Mouse (Mus musculus): ENCODE results near the gene Ubr2. TPM values are rescaled to one million over a fixed set of nuclear protein-coding genes. Genes with fewer than 3 reads are reported as not detected.

The Ubr2 gene
- polyA plus RNA-seq, 1 experiment from 2014 or later, result 15.8 TPM

- Histone ChIP-seq H3K4me1 (no peaks in the 10 kb centered on the region), H3K4me3 (replicated peaks) (no peak overlapping the region), H3K4me2 (no peak overlapping the region), H3K36me3 (no peaks in the 10 kb centered on the region), H3K9ac (no peak overlapping the region), H3K27ac (no peak overlapping the region), H3K9me3 (no peaks in the 10 kb centered on the region), H3K27me3 (replicated peaks) (no peaks in the 10 kb centered on the region)
- no peak for ATAC-seq (ENCODE audit: insufficient read depth, low FRiP score, low read depth)
- 76% methylated on average over 1 of the region's 1 CpGs for WGBS
Measured at GRCm38 (mm10) chr17:47024805-47025204, 14.4 kb upstream of the Ubr2 start.

DNA sequence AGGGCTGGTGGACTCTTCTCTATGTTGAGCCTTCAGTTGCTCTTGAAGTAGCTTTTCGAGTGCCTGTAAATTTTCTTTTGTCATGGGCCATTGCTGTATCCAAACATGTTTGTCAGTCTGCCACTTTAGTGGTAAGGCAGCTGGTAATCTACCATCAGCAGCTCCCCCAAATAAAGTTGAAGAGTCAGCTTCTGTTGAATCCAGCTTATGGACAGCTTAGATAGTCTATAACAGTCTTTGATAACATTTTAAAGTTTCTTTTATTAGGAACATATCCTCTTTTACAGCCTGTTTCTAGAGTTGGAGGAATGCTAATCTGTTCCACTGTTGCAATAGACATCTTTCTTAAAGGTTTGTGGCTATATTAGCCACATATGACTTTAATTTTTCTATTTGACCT lies 13.0 kb upstream of the Ubr2 start:
- Histone ChIP-seq H3K4me2 (no peak overlapping the region), H3K9ac (no peak overlapping the region), H3K36me3 (no peaks in the 10 kb centered on the region), H3K4me1 (no peaks in the 10 kb centered on the region), H3K9me3 (no peaks in the 10 kb centered on the region), H3K4me3 (replicated peaks) (no peak overlapping the region), H3K27me3 (replicated peaks) (no peaks in the 10 kb centered on the region), H3K27ac (no peak overlapping the region)
- ATAC-seq (ENCODE audit: insufficient read depth, low FRiP score, low read depth), result no peak
- WGBS, result 73% methylated on average over 1 of the region's 1 CpGs

- Histone ChIP-seq H3K4me2 (no peak overlapping the region), H3K9me3 (no peaks in the 10 kb centered on the region), H3K27ac (no peak overlapping the region), H3K9ac (no peak overlapping the region), H3K27me3 (replicated peaks) (no peaks in the 10 kb centered on the region), H3K4me1 (peaks cover 3% of the 10 kb centered on the region; the same call in 1 of the 2 replicates), H3K4me3 (replicated peaks) (no peak overlapping the region), H3K36me3 (no peaks in the 10 kb centered on the region)
- WGBS, result 39% methylated on average over 11 of the region's 11 CpGs
- no peak for ATAC-seq (ENCODE audit: insufficient read depth, low FRiP score, low read depth)
Measured at GRCm38 (mm10) chr17:47012896-47013295, 2.5 kb upstream of the Ubr2 start.

DNA sequence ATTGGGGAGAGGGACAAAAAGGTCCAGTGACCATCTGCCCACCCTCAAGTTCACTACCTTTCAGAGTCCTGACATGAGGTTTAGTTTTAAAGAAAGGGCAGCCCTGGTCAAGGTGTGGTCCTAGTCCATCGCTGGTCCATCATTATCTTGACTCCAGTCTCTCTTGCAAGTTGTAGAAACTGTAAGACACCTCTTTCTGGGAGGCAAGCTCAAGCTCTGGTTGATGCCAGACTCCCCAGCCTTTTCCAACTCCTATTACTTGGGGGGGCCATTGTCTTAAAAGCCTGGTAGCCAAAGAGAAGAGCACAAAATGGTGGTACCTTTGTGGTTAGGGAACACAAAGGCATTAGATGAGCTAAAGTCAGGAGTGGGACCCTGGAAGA lies 1.3 kb upstream of the Ubr2 start:
- Histone ChIP-seq H3K4me1 (peaks cover 3% of the 10 kb centered on the region), H3K27ac (peak overlapping the region; percentile 35; the same call in 1 of the 2 replicates), H3K9ac (no peak overlapping the region), H3K9me3 (no peaks in the 10 kb centered on the region), H3K4me2 (no peak overlapping the region), H3K36me3 (no peaks in the 10 kb centered on the region), H3K4me3 (replicated peaks) (no peak overlapping the region), H3K27me3 (replicated peaks) (no peaks in the 10 kb centered on the region)
- 89% methylated on average over 1 of the region's 1 CpGs for WGBS
- no peak for ATAC-seq (ENCODE audit: insufficient read depth, low FRiP score, low read depth)

- ATAC-seq (ENCODE audit: insufficient read depth, low FRiP score, low read depth), result peak; percentile 72; the same call in 1 of the 2 replicates
- Histone ChIP-seq H3K9ac (peak overlapping the region; percentile 19; the same call in 1 of the 2 replicates), H3K4me2 (peak overlapping the region; percentile 71), H3K9me3 (no peaks in the 10 kb centered on the region), H3K27ac (peak overlapping the region; percentile 82), H3K27me3 (replicated peaks) (no peaks in the 10 kb centered on the region), H3K36me3 (no peaks in the 10 kb centered on the region), H3K4me3 (replicated peaks) (peak overlapping the region; percentile 63), H3K4me1 (peaks cover 3% of the 10 kb centered on the region)
- WGBS, result 12% methylated on average over 25 of the region's 25 CpGs
Measured at GRCm38 (mm10) chr17:47010722-47011660, 635 bp upstream of the Ubr2 start.

- H3K36me3 ChIP-seq, result no peaks in the 10 kb centered on the region
- peak overlapping the region; percentile 87 for H3K27ac ChIP-seq
- no peak for ATAC-seq (ENCODE audit: insufficient read depth, low FRiP score, low read depth)
- H3K4me3 ChIP-seq (replicated peaks), result peak overlapping the region; percentile 63
- peak overlapping the region; percentile 71 for H3K4me2 ChIP-seq
- H3K4me1 ChIP-seq, result peaks cover 3% of the 10 kb centered on the region
- 0% methylated on average over 13 of the region's 13 CpGs for WGBS
- H3K9me3 ChIP-seq, result no peaks in the 10 kb centered on the region
- peak overlapping the region; percentile 62 for H3K9ac ChIP-seq
- H3K27me3 ChIP-seq (replicated peaks), result no peaks in the 10 kb centered on the region
Measured at GRCm38 (mm10) chr17:47009546-47009897, 834 bp downstream of the Ubr2 start.

GRCm38 (mm10) chr17:47009016-47009415 lies 1.3 kb downstream of the Ubr2 start:
- 9% methylated on average over 6 of the region's 6 CpGs for WGBS
- ATAC-seq (ENCODE audit: insufficient read depth, low FRiP score, low read depth), result no peak
- no peaks in the 10 kb centered on the region for H3K27me3 ChIP-seq (replicated peaks)
- 0 out of 2 replicates have a peak overlapping the region, but pooled peaks have one; percentile 87 for H3K27ac ChIP-seq
- H3K4me3 ChIP-seq (replicated peaks), result peak overlapping the region; percentile 63
- no peaks in the 10 kb centered on the region for H3K36me3 ChIP-seq
- peak overlapping the region; percentile 71 for H3K4me2 ChIP-seq
- peak overlapping the region; percentile 62; the same call in 1 of the 2 replicates for H3K9ac ChIP-seq
- no peaks in the 10 kb centered on the region for H3K9me3 ChIP-seq
- peaks cover 3% of the 10 kb centered on the region for H3K4me1 ChIP-seq

GRCm38 (mm10) chr17:47008506-47008905 lies 1.9 kb downstream of the Ubr2 start:
- ATAC-seq (ENCODE audit: insufficient read depth, low FRiP score, low read depth), result no peak
- Histone ChIP-seq H3K9me3 (no peaks in the 10 kb centered on the region), H3K36me3 (no peaks in the 10 kb centered on the region), H3K9ac (no peak overlapping the region), H3K27me3 (replicated peaks) (no peaks in the 10 kb centered on the region), H3K27ac (no peak overlapping the region), H3K4me3 (replicated peaks) (peak overlapping the region; percentile 63), H3K4me2 (peak overlapping the region; percentile 71), H3K4me1 (peaks cover 3% of the 10 kb centered on the region)
- 39% methylated on average over 8 of the region's 8 CpGs for WGBS

- ATAC-seq (ENCODE audit: insufficient read depth, low FRiP score, low read depth), result no peak
- H3K36me3 ChIP-seq, result no peaks in the 10 kb centered on the region
- H3K4me1 ChIP-seq, result peaks cover 3% of the 10 kb centered on the region
- no peaks in the 10 kb centered on the region for H3K9me3 ChIP-seq
- 75% methylated on average over 5 of the region's 9 CpGs for WGBS
- H3K27ac ChIP-seq, result no peak overlapping the region
- H3K4me3 ChIP-seq (replicated peaks), result no peak overlapping the region
- no peaks in the 10 kb centered on the region for H3K27me3 ChIP-seq (replicated peaks)
- H3K9ac ChIP-seq, result no peak overlapping the region
- H3K4me2 ChIP-seq, result no peak overlapping the region
Measured at GRCm38 (mm10) chr17:47006741-47007140, 3.6 kb downstream of the Ubr2 start.

DNA sequence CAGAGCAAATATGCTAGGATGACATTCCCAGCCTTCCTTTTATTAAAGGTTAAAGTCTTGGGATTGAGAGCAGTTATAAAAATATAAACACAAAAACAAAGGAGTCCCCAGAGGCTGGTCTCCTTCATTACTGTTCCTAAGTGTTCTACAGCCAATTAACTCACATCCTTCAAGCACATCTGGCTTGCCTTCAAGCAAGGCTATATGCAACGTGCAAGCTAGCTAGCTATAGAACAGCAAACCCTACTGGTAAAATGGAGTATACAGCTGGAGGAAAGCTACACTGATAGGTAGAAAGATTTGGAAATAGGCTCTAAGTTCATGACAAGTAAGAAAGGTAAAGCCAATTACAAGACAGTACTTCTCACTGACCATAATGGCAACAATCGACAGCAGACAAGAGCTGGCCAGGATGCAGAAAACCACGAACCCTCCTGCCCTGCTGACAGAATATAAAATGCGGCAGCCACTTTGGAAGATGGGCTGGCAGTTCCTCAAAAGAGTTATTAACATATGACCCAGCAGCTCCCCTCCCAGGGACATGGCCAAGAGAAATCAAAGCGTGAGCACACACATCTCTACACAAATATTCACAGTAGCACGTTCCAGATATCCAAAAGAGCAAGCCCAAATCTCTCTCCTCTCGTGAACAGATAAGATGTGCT lies 4.5 kb downstream of the Ubr2 start:
- 54% methylated on average over 7 of the region's 7 CpGs for WGBS
- H3K36me3 ChIP-seq, result no peaks in the 10 kb centered on the region
- peaks cover 3% of the 10 kb centered on the region for H3K4me1 ChIP-seq

DNA sequence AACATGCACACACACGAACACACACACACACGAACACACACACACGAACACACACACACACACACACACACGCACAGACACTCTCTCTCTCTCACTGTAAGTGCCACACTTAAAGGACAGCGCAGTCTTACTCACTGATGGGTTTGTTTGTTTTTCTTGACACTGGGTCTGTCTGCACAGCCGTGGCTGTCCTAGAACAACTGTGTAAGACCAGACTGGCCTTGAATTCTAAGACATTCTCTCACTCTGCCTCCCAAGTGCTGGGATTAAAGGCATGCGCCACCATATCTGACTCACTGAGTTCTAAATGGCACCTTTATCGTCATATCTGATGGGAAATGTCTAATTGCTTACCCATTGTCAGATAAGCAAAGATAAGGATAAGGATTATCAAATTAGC lies 7.1 kb downstream of the Ubr2 start:
- Histone ChIP-seq H3K36me3 (peaks cover 11% of the 10 kb centered on the region), H3K9me3 (no peaks in the 10 kb centered on the region), H3K27ac (no peak overlapping the region), H3K9ac (no peak overlapping the region), H3K4me3 (replicated peaks) (no peak overlapping the region), H3K4me2 (no peak overlapping the region), H3K27me3 (replicated peaks) (no peaks in the 10 kb centered on the region), H3K4me1 (peaks cover under 1% of the 10 kb centered on the region)
- WGBS, result 62% methylated on average over 8 of the region's 8 CpGs
- ATAC-seq (ENCODE audit: insufficient read depth, low FRiP score, low read depth), result no peak

More for the DNA sequence above, 4.5 kb downstream of the Ubr2 start:
- Histone ChIP-seq H3K4me3 (replicated peaks) (no peak overlapping the region), H3K9me3 (no peaks in the 10 kb centered on the region), H3K9ac (no peak overlapping the region), H3K27me3 (replicated peaks) (no peaks in the 10 kb centered on the region), H3K4me2 (no peak overlapping the region), H3K27ac (no peak overlapping the region)
- no peak for ATAC-seq (ENCODE audit: insufficient read depth, low FRiP score, low read depth)

- H3K4me2 ChIP-seq, result no peak overlapping the region
- peaks cover 18% of the 10 kb centered on the region for H3K36me3 ChIP-seq
- no peak overlapping the region for H3K27ac ChIP-seq
- no peak overlapping the region for H3K9ac ChIP-seq
- no peak overlapping the region for H3K4me3 ChIP-seq (replicated peaks)
- H3K4me1 ChIP-seq, result no peaks in the 10 kb centered on the region; the same call in none of the 2 replicates
- no peaks in the 10 kb centered on the region for H3K27me3 ChIP-seq (replicated peaks)
- H3K9me3 ChIP-seq, result no peaks in the 10 kb centered on the region
- WGBS, result 83% methylated on average over 5 of the region's 5 CpGs
- ATAC-seq (ENCODE audit: insufficient read depth, low FRiP score, low read depth), result no peak
Measured at GRCm38 (mm10) chr17:47002401-47002800, 8.0 kb downstream of the Ubr2 start.
